Mouse (Mus musculus) cortical plate, adult 2 months (tissue): Measurements from ENCODE around the gene 3110082I17Rik.

Source experiments
- CTCF ChIP-seq: fragments of 200-500 bp; IDR thresholded peaks from 2 replicates; pipeline ENCODE4 v1.5.1; 2011; ENCODE audit warnings: mild to moderate bottlenecking, control low read depth, low read length; ENCODE audit not compliant: insufficient read depth; ENCODE audit errors: extremely low read depth
- POLR2A ChIP-seq: fragments of 200-500 bp; IDR thresholded peaks from 2 replicates; pipeline ENCODE4 v1.6.1; 2011; ENCODE audit warnings: mild to moderate bottlenecking, low read length, control low read depth; ENCODE audit not compliant: insufficient read depth; ENCODE audit errors: extremely low read depth

- TF ChIP-seq CTCF = no peak
- no peak for TF ChIP-seq POLR2A
Measured at GRCm38 (mm10) chr5:139405953-139406352, 54.4 kb downstream of the 3110082I17Rik start.
